Mouse (Mus musculus) embryonic facial prominence, embryonic 10.5 days (tissue): ENCODE measurements around the gene Cops7a. TPM values are rescaled to one million over a fixed set of nuclear protein-coding genes. Genes with fewer than 3 reads are reported as not detected.
A peak's percentile ranks its signal among the peaks of the same experiment; 100 is the strongest.

ENCODE experiments used
- DNase-seq: peaks from one replicate; pipeline ENCODE4 v3.0.0-alpha.2; 2017; ENCODE audit warnings: low spot score
- H3K27ac ChIP-seq: fragments of 300-500 bp; sonication (generic); replicated peaks from 2 replicates; pipeline ENCODE4 v1.5.1; 2016; ENCODE audit warnings: mild to moderate bottlenecking
- H3K27me3 ChIP-seq: fragments of 300-500 bp; sonication (generic); replicated peaks from 2 replicates; pipeline ENCODE4 v1.6.1; 2016; ENCODE audit warnings: low read depth, mild to moderate bottlenecking; ENCODE audit not compliant: poor library complexity, severe bottlenecking
- H3K36me3 ChIP-seq: fragments of 300-500 bp; sonication (generic); replicated peaks from 2 replicates; pipeline ENCODE4 v1.6.1; 2016; ENCODE audit warnings: mild to moderate bottlenecking, moderate library complexity
- H3K4me1 ChIP-seq: fragments of 300-500 bp; sonication (generic); 2 replicates; pipeline ENCODE4 v1.6.1; 2016
- H3K4me3 ChIP-seq: fragments of 300-500 bp; sonication (generic); 2 replicates; pipeline ENCODE4 v1.5.1; 2016; ENCODE audit warnings: mild to moderate bottlenecking, moderate library complexity
- H3K9me3 ChIP-seq: fragments of 300-500 bp; sonication (generic); 2 replicates; pipeline ENCODE4 v1.6.1; 2016; ENCODE audit warnings: mild to moderate bottlenecking
- WGBS: fragments of 180-500 bp; shearing (Covaris S2); methylation state at CpG from one replicate; pipeline ENCODE4 v1.1.7; 2016; 5-methylcytosine and 5-hydroxymethylcytosine counted together
- polyA plus RNA-seq: library from polyadenylated mRNA; unstranded; fragments of >200 nt; fragmentation: Nextera tagmentation; extraction: Ambion mirVana; gene quantifications from 2 replicates; pipeline ENCODE4 v1.2.1, GENCODE M21; 2016

The Cops7a gene
- polyA plus RNA-seq, 1 experiment from 2014 or later: 137 TPM

GRCm38 (mm10) chr6:124943526-124943925 is 21.8 kb downstream of the Cops7a start:
- Histone ChIP-seq H3K36me3 (peaks cover 16% of the 10 kb centered on the region), H3K4me3 (no peak overlapping the region), H3K27me3 (no peaks in the 10 kb centered on the region), H3K27ac (no peak overlapping the region), H3K4me1 (no peaks in the 10 kb centered on the region), H3K9me3 (no peaks in the 10 kb centered on the region)
- DNase-seq: no peak
- WGBS: 84% methylated on average over 3 of the region's 3 CpGs

DNA sequence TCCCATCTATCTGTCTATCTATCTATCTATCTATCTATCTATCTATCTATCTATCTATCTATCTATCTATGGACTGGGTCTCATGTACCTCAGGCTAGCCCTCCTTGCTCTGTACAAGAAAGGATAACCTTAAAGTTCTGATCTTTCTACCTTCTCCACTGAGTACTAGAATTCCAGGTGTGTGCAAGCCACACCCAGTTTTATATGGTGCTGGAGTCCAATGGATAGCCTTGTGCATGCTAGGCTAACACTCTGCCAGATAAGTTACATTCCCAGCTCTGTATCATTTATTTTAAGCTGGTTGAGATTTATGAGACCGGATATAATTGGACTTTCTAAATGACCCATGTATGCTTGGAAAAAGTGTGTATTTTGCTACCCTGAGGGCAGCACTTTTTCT is 23.7 kb downstream of the Cops7a start:
- WGBS: 92% methylated on average over 1 of the region's 1 CpGs
- no peaks in the 10 kb centered on the region for H3K27me3 ChIP-seq
- H3K9me3 ChIP-seq: no peaks in the 10 kb centered on the region
- no peak overlapping the region for H3K4me3 ChIP-seq
- no peak for DNase-seq
- H3K27ac ChIP-seq: no peak overlapping the region
- peaks cover 35% of the 10 kb centered on the region for H3K36me3 ChIP-seq
- H3K4me1 ChIP-seq: no peaks in the 10 kb centered on the region

DNA sequence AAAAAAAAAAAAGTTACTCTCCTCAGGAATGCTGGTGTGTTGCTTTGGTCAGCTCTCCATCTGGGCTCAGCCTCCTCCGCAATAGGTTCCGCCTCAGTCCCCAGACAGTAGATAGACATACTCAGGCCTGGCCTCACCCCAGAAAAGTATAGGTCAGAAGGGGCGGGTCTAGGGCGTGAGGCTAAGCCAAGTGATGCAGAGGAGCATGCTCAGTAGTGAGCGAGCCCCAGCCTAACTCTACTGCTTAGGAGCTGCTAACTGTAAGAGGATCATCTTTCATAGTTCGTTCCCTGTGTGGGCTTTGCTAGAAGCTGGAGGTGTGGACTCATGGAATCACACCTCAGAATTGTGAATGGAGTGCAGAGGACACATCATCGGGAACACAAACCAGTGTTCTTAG is 26.8 kb downstream of the Cops7a start:
- peaks cover 66% of the 10 kb centered on the region for H3K36me3 ChIP-seq

GRCm38 (mm10) chr6:124937493-124937892 is 27.8 kb downstream of the Cops7a start:
- DNase-seq: no peak
- 77% methylated on average over 2 of the region's 2 CpGs for WGBS
- Histone ChIP-seq H3K27ac (no peak overlapping the region; the same call in 1 of the 2 replicates), H3K9me3 (no peaks in the 10 kb centered on the region), H3K4me3 (no peak overlapping the region), H3K36me3 (peaks cover 76% of the 10 kb centered on the region), H3K4me1 (peaks cover 20% of the 10 kb centered on the region), H3K27me3 (no peaks in the 10 kb centered on the region)

More for the DNA sequence above, 26.8 kb downstream of the Cops7a start:
- no peak overlapping the region for H3K4me3 ChIP-seq
- peaks cover 12% of the 10 kb centered on the region for H3K4me1 ChIP-seq
- WGBS: 91% methylated on average over 7 of the region's 7 CpGs
- H3K27me3 ChIP-seq: no peaks in the 10 kb centered on the region
- H3K9me3 ChIP-seq: no peaks in the 10 kb centered on the region
- DNase-seq: no peak
- no peak overlapping the region for H3K27ac ChIP-seq

DNA sequence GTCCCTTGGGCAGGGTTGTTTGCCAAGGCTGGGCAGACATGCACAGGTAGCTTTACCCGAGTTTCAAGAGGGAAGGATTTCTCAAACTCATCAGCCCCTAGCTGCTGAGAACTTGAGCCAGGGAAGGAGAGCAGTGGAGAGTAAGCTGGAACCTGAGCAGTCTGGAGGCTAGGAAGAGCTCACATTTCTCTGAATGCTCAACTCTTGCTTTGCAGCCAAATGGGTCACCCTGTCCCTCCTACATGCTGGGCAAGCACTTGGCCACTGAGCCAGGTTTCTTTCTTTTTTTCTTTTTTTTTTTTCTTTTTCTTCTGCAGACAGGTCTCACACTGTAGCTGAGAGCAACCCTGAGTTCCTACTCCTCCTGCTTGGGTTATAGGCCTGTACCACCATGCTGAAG is 28.7 kb downstream of the Cops7a start:
- DNase-seq: no peak
- Histone ChIP-seq H3K27ac (no peak overlapping the region), H3K9me3 (no peaks in the 10 kb centered on the region), H3K4me1 (peaks cover 26% of the 10 kb centered on the region), H3K27me3 (no peaks in the 10 kb centered on the region), H3K36me3 (peaks cover 78% of the 10 kb centered on the region), H3K4me3 (no peak overlapping the region)
- 95% methylated on average over 1 of the region's 1 CpGs for WGBS

DNA sequence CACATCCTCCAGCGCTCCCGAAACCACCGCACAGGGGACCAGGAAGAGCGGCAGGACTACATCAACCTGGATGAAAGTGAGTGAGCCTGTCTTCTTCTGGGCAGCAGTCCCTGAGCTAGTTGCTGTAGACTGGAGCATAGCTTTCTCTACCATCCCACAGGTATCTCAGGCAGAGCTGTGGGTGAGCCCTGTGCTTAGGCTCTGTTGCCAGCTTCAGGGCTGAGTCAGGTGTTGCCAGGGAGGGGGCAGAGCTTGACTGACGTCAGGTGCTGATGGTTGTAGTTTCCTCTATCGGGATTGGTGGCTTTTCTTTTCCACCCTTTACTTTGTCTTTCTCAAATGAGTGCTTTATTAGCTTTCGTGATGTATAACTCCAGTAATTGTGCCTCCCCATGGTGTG is 30.7 kb downstream of the Cops7a start:
- Histone ChIP-seq H3K36me3 (peaks cover 73% of the 10 kb centered on the region), H3K4me3 (no peak overlapping the region), H3K27ac (no peak overlapping the region), H3K9me3 (no peaks in the 10 kb centered on the region), H3K4me1 (peaks cover 37% of the 10 kb centered on the region), H3K27me3 (no peaks in the 10 kb centered on the region)
- 92% methylated on average over 7 of the region's 7 CpGs for WGBS
- no peak for DNase-seq

GRCm38 (mm10) chr6:124933127-124933526 is 32.2 kb downstream of the Cops7a start:
- Histone ChIP-seq H3K36me3 (peaks cover 58% of the 10 kb centered on the region), H3K4me3 (peak overlapping the region; percentile 98), H3K27me3 (no peaks in the 10 kb centered on the region), H3K4me1 (peaks cover 43% of the 10 kb centered on the region), H3K9me3 (no peaks in the 10 kb centered on the region), H3K27ac (no peak overlapping the region)
- no peak for DNase-seq
- 90% methylated on average over 3 of the region's 3 CpGs for WGBS

- no peak for DNase-seq
- no peaks in the 10 kb centered on the region for H3K27me3 ChIP-seq
- 55% methylated on average over 12 of the region's 12 CpGs for WGBS
- H3K27ac ChIP-seq: peak overlapping the region; percentile 98
- no peaks in the 10 kb centered on the region for H3K9me3 ChIP-seq
- H3K4me3 ChIP-seq: peak overlapping the region; percentile 98
- peaks cover 43% of the 10 kb centered on the region for H3K4me1 ChIP-seq
- peaks cover 50% of the 10 kb centered on the region for H3K36me3 ChIP-seq
These were observed 33.0 kb downstream of the Cops7a start for GRCm38 (mm10) chr6:124932314-124932695.

DNA sequence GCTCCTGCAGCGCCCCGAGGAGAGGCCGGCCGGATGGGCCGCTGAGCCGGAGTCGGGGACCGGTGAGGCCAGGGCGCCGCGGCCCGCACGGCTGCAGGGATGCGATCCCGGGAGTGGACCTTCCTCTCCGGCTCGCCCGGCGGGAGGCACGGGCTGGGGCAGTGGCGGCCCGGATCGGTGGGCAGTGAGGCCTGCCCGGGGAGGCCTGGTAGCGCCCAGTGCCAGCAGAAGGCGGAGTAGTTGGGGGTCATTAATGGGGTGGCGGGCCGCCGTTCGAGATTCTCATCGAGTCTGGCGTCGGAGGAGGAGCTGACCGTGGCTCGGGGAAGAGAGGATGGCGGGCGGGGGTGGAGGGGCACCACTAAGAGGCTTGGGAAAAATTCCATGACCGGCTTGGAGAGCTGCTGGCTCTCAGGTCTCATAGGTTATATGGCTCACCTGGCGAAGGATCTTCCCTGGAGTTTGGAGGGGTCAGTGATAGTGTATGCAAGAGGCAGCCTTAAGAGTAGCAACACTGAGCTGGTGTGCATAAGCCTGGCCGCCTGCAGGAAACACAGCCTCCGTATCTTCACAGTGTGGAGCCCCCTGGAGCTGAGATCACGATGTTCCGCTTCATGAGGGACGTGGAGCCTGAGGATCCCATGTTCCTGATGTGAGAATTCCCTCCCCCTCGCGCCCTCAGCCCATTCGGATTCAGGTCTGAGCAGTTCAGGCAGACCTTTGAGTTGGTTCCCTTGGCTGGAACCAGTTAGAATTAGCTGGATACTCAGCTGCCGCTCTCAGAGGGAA is 33.6 kb downstream of the Cops7a start:
- H3K4me1 ChIP-seq: peaks cover 43% of the 10 kb centered on the region
- H3K9me3 ChIP-seq: no peaks in the 10 kb centered on the region
- H3K36me3 ChIP-seq: peaks cover 44% of the 10 kb centered on the region
- H3K27ac ChIP-seq: peak overlapping the region; percentile 98
- 2% methylated on average over 48 of the region's 48 CpGs for WGBS
- no peaks in the 10 kb centered on the region for H3K27me3 ChIP-seq
- peak; percentile 59 for DNase-seq
- H3K4me3 ChIP-seq: peak overlapping the region; percentile 98

- Histone ChIP-seq H3K27ac (peak within 1 kb of the TSS; percentile 98), H3K27me3 (no peaks in the 10 kb centered on the region), H3K4me1 (peaks cover 46% of the 10 kb centered on the region), H3K36me3 (peaks cover 36% of the 10 kb centered on the region), H3K9me3 (no peaks in the 10 kb centered on the region), H3K4me3 (peak within 1 kb of the TSS; percentile 98)
- peak; percentile 100 for DNase-seq
- under 1% methylated on average over 64 of the region's 64 CpGs for WGBS
These were observed 34.4 kb downstream of the Cops7a start, which contains the start of gene Mlf2 for GRCm38 (mm10) chr6:124930754-124931524. TSS of gene Mlf2 (plus strand) at chr6:124931386.

DNA sequence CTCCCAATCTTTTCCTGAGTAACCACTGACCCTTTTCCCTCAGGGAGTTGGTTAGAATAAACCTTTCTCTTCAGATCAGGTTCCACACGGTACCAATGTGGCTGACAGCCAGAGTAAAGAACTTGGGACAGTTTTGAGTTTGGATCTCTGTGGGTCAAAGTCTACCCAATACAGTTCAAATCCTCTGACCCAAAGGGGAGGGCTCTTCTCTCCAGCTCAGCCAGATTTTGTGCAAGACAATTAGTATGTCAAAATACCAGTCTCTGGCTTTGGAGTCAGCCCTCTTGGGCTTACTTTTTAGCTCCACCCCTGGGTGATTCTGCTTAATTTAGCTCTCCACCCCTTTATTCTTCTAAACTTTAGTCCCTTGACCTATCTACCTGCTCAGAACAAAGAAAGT is 35.1 kb downstream of the Cops7a start:
- DNase-seq: no peak
- Histone ChIP-seq H3K27me3 (no peaks in the 10 kb centered on the region), H3K4me3 (peak overlapping the region; percentile 98), H3K9me3 (no peaks in the 10 kb centered on the region), H3K27ac (peak overlapping the region; percentile 98), H3K36me3 (peaks cover 29% of the 10 kb centered on the region), H3K4me1 (peaks cover 53% of the 10 kb centered on the region)
- WGBS: 22% methylated on average over 1 of the region's 1 CpGs

GRCm38 (mm10) chr6:124925941-124926340 is 39.4 kb downstream of the Cops7a start:
- no peaks in the 10 kb centered on the region for H3K9me3 ChIP-seq
- no peak overlapping the region for H3K4me3 ChIP-seq
- 0 out of 2 replicates have a peak overlapping the region, but pooled peaks have one; percentile 8 for H3K27ac ChIP-seq
- no peaks in the 10 kb centered on the region for H3K27me3 ChIP-seq
- no peak for DNase-seq
- no peaks in the 10 kb centered on the region for H3K36me3 ChIP-seq
- peaks cover 43% of the 10 kb centered on the region for H3K4me1 ChIP-seq
- WGBS: 54% methylated on average over 5 of the region's 5 CpGs
